Mouse (Mus musculus): ENCODE results near the gene Psma7. TPM values are rescaled to one million over a fixed set of nuclear protein-coding genes. Genes with fewer than 3 reads are reported as not detected.

The Psma7 gene
- total RNA-seq, 2 experiments from 2014 or later, result 189 to 195 TPM

- no peak for DNase-seq (ENCODE audit: low spot score in 2 of 2)
Observed at GRCm38 (mm10) chr2:180006352-180007017, 35.7 kb downstream of the Psma7 start.

- no peak for DNase-seq (ENCODE audit: low spot score in 2 of 2)
Observed at GRCm38 (mm10) chr2:180005656-180006351, 36.4 kb downstream of the Psma7 start.

- no peak for DNase-seq (ENCODE audit: low spot score in 2 of 2)
Observed at GRCm38 (mm10) chr2:180001635-180002034, 40.6 kb downstream of the Psma7 start.

- DNase-seq (ENCODE audit: low spot score in 2 of 2), result no peak
Observed at GRCm38 (mm10) chr2:179998431-179998830, 43.8 kb downstream of the Psma7 start.

GRCm38 (mm10) chr2:179993071-179993470, 49.2 kb downstream of the Psma7 start:
- no peak for DNase-seq (ENCODE audit: low spot score in 2 of 2)

- no peak for DNase-seq (ENCODE audit: low spot score in 2 of 2)
Observed at GRCm38 (mm10) chr2:179989098-179989497, 53.1 kb downstream of the Psma7 start.

GRCm38 (mm10) chr2:179986437-179987022, 55.7 kb downstream of the Psma7 start:
- DNase-seq (ENCODE audit: low spot score in 2 of 2), result no peak

Other genes with a start within 250 kb of the Psma7 start
- gene Taf4, start 65.8 kb downstream of the Psma7 start, total RNA-seq (2021), result 10 to 100 TPM; 17.9 to 18.5 TPM
- gene Lsm14b, start 17.4 kb downstream of the Psma7 start, total RNA-seq (2021), result 100 to 1,000 TPM; 110 to 112 TPM
- 10 to 100 TPM; 37.8 to 39.7 TPM for gene Ss18l1, start 76 bp upstream of the Psma7 start, total RNA-seq (2021)
- 10 to 100 TPM; 15.7 to 16.3 TPM for gene Mtg2, start 28.2 kb upstream of the Psma7 start, total RNA-seq (2021)
- 10 to 100 TPM; 24.8 to 33.6 TPM for gene Hrh3, start 62.1 kb upstream of the Psma7 start, total RNA-seq (2021)
- gene Osbpl2, start 76.9 kb upstream of the Psma7 start, total RNA-seq (2021), result 10 to 100 TPM; 52.0 to 53.5 TPM
- 100 to 1,000 TPM in 1 of 2 experiments, 10 to 100 TPM in 1; 98.4 to 104 TPM for gene Adrm1, start 129.1 kb upstream of the Psma7 start, total RNA-seq (2021)
- 10 to 100 TPM in 1 of 2 experiments, 1 to 10 TPM in 1; 7.3 to 10.7 TPM for gene Lama5, start 183.4 kb upstream of the Psma7 start, total RNA-seq (2021)
- gene Rps21, start 214.9 kb upstream of the Psma7 start, total RNA-seq (2021), result 100 to 1,000 TPM; 571 to 582 TPM
- 10 to 100 TPM; 40.2 to 43.6 TPM for gene Cables2, start 231.1 kb upstream of the Psma7 start, total RNA-seq (2021)
- not detected for gene Rbbp8nl, start 247.4 kb upstream of the Psma7 start, total RNA-seq (2021)